Mouse (Mus musculus) lung, postnatal 0 days (tissue): ENCODE results near the gene Pold2.

Experiments
- CTCF ChIP-seq: IDR thresholded peaks from 2 replicates; pipeline ENCODE4 v1.5.1; 2016; ENCODE audit warnings: antibody characterized with exemption, mild to moderate bottlenecking
- EP300 ChIP-seq: IDR thresholded peaks from 2 replicates; pipeline ENCODE4 v1.6.1; 2016; ENCODE audit warnings: antibody characterized with exemption, mild to moderate bottlenecking, control low read depth

- TF ChIP-seq CTCF (no peak), EP300 (no peak)
These were observed 4.4 kb upstream of the Pold2 start for GRCm38 (mm10) chr11:5882518-5882917.
